Mouse (Mus musculus) v-Abl transformed pro-B cells (cell line): Measurements from ENCODE around the gene Brap.
"Not testable (repeated sequence)": the region's sequence is repeated elsewhere in the genome, so short reads cannot be mapped to it uniquely, and the experiment has no call there.

Experiments
- in situ Hi-C, 2 experiments: fragments of 400-800 bp; cut with MboI; formaldehyde crosslinking; loops; one replicate each; pipeline ENCODE4 v1.15.1; 2025; ENCODE audit not compliant: unreplicated experiment in 2 of 2

The Brap gene

DNA sequence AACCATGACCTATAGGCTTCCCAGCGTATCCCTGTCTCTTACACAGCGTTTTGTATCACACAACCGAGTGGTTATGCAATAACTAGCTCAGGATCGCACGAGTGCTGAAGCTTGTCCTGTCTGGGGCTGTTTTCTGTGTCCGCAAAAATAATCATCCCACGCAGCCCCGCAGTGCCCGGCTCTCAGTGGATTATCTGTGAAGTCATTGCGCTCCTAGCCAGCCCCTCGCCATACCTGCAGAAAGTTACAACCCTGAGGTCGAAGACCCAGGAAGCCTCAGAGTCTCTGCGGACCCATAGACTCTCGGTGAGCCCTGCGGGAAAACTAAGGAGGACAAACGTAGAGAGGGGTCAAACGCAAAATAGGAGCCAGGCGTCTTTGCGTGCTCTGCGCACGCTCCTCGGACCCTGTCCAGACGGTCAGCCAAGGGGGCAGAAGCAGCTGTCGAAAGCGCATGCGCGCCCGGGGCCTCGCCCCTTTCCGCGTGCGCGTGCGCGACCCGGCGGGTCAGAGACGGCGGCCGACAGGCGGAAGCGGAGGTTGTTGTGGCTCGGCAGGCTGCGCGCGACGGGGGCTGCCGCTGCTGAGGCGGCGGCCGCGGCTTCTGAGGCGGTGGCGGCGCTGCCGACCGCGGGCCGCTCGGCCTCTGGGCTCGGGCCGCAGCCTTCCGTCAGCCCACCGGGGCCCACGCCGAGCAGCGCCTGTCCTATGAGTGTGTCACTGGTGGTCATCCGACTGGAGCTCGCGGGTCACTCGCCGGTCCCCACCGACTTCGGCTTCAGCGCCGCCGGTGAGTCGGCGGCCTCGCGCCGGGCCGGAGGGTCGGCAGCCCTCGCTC is at the start of gene Brap, which contains the start of gene Acad10:
Gene Brap (plus strand): TSS at position 505 of the 838 bp plus-strand sequence.
Gene Acad10 (minus strand): TSS at position 456 of the 838 bp plus-strand sequence.
- in situ Hi-C loops = no loop called here

DNA sequence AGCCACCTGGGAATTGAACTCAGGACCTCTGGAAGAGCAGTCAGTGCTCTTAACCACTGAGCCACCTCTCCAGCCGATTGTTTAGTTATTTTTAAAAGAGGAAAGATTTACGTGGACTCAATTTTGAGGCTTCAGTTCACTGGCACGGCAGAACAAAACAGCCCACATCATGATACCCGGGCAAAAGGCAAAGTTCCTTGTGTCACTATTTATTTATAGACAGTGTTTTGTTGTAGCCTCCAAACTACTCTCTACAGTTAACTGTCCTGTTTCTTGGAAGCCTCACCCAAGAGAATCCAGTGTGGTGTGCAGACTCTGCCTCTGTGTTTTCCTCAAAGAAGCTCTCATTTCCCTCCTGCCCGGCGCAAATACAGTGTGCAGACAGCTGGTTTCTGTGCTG is 48.3 kb upstream of the Brap start:
- in situ Hi-C loops = no loop called here

DNA sequence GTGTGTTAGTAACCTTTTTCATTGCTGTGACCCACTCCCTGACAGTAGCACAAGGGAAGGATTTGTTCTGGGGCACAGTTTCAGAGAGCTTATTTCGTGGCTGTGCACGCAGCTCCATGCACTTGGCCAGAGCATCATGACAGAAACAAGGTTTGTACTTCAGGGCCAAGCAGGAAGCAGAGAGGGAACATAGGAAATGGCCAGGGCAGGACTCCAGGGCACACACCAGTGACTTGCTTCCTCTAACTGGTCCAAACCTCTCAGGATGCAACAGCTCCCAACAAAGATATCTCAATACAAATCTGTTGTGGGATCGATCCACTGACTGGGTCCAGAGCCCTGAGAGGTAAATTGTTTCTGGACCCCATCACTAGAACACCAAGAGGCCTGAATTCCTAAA is 45.4 kb upstream of the Brap start:
- in situ Hi-C loops = not testable (repeated sequence)

DNA sequence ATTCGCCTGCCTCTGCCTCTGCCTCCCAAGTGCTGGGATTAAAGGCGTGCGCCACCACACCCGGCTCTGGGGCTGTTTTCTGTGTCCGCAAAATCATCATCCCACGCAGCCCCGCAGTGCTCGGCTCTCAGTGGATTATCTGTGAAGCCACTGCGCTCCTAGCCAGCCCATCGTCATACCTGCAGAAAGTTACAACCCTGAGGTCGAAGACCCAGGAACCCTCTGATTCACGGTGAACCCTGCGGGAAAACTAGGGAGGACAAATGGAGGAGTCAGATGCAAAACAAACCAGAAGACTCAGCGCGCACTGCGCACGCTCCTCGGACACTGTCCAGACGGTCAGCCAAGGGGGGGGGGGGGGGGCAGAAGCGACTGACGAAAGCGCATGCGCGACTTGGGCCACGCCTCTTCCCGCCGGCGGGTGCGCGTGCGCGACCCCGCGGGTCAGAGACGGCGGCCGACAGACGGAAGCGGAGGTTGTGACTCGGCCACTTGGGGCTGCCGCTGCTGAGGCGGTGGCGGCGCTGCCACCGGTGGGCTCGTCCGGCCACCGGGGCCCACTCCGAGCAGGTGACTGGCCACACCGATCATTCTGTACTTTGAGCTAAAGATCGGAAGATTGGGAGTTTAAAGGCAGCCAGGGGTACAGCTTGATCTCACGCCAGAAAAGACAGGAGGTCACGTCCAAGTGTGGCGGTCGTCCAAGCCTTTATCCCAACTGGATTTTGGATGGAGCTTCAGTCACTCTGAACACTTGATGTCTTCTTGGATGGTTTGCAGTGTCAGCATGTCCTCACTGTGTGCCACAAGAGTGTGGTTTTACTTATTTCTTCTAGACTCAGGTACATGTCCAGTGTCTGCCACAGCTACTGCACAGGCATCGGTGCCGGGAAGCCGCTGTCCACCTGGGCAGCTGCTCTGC is 41.5 kb upstream of the Brap start, which contains the start of gene Acad12:
Gene Acad12 (minus strand): TSS at position 347 of the 922 bp plus-strand sequence.
- in situ Hi-C loops = no loop called here

DNA sequence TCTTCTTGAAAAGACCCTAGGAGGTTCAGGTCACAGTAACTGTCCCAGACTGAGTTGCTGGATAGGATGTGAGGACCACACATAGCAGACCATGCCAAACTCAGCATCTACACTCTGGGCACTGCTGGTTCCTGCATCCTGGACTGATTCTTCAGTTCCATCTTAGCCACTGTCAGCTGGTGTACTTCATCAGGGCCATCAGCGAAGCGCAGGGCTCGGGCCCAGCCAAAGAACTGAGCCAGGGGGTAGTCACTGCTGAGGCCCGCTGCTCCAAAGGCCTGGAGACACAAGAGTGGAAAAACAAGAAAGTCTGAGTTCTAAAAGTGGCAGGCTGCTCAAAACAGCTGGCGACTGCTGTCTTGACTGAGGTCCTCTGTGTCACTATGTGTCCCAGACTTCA is 39.3 kb upstream of the Brap start:
- in situ Hi-C loops = loop anchor here in 1 of 2 experiments (10.0 kb wide), 1 partner anchor 224 kb away; the partner anchor contains the start of gene Pheta1

DNA sequence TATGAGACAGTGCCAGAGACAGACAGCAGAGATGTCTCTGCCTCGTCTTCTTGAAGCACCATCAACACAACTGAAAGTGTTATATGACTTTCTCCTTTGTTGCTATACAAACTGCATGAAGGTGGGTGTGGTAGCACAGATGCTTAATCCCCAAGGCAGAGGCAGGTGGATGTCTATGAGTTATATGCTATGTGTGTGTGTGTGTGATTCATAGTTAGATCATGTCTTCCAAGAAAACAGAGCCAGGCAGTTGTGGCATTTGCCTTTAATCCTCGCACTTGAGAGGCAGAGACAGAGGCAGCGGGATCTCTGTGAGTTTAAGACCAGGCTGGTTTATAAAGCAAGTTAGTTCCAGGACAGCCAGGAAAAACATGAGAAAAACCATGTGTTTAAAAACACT is 37.1 kb upstream of the Brap start:
- in situ Hi-C loops = loop anchor here in 1 of 2 experiments (10.0 kb wide), 1 partner anchor 222 kb away; the partner anchor contains the start of gene Pheta1

DNA sequence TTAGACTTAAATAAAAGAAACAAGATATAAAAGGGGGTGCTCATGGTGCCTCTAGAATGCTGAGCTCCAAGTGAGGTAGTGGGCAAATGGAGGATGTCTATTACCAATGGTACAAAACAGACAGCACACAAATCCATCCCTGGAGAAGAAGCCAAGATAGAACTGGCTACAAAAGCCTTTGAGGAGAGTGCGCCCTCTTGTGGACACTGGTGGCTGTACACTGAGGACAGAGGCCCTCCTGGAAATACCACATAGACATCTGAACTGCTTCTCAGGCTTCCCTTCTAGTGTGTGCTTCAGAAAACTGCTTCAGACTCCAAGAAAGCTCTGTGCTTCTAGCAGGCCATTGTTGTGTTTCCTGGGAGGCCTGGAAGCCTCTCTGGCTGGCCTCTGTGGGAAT is 32.5 kb upstream of the Brap start:
- in situ Hi-C loops = loop anchor here in 1 of 2 experiments (10.0 kb wide), 1 partner anchor 217 kb away; the partner anchor contains the start of gene Pheta1

DNA sequence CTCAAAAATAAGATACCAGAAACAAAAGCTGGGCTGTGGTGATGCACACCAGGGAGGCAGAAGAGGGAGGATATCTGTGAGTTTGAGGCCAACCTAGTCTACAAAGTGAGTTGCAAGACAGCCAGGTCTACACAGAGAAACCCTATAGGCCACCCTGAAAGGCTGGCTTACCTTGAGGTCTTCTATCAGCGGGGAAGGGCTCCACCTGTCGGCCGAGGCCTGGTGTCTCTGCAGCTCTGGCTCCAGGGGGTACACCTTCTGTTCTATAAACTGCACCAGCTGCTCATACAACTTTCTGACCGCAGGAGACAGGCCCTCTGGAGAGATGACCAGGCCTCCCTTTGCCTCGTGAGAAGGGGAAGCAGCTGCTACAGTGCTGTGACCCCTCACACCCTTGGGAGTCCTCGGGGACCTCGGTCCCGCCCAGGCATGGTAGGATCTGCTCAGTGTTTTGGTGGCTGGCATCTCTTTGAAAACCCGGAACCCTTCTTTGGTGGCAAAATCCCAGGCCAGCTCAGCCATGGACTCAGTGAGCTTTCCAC is 29.2 kb upstream of the Brap start:
- in situ Hi-C loops = not testable (repeated sequence)

DNA sequence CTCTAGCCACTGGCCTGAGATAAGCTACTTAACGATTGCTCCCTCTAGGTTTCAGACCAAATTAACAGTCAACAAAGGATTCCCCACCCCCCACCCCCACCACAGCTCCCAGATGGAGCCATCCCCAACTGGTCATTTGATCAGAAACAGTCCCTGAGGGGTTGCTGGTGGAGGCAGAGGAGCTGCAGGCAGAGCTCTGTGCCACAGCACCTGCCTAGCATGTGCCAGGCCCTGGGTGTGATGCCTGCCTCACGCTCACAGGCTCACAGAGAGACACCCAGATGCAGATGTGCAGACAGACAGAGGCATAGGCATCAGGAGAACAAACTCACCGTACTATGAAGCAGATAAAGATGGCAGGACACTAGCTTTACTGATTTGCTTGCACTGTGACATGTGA is 27.6 kb upstream of the Brap start:
- in situ Hi-C loops = no loop called here

DNA sequence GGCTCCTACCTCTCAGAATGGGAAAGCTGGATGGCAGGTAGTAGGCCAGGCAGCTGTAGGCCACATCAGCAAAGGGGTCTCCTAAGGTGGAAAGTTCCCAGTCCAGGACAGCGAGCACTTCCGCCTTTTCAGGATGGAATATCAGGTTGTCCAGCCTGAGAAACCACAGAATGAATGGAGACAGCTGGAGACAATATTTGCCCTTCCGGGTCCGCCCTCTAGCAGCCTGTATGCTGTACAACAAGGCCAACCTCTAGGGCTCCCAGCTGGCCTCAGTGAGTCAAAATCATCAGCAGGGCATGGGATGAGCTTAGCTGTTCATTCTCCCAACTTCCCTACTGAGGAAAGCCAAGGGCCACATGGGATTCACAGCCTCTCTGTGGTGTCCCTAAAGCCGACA is 25.7 kb upstream of the Brap start:
- in situ Hi-C loops = no loop called here

DNA sequence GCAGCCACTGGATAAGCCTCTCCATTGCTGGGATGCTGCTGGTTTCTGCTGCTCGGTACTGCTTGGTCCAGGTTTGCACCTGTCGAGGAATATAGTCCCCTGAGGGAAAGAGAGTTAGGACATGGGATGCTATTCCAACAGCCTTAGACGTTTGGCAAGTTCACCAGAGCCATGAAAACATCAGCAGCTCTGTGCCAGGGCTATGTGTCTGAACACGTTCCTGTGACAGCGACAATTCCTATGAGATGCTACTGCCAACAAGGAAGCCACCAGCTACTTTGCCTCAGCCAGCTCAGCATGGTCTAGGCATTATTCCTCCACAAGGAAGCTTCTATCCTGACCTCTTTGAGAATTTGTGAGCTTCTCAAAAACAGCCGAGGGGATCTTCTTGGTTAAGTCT is 23.1 kb upstream of the Brap start:
- in situ Hi-C loops = no loop called here

DNA sequence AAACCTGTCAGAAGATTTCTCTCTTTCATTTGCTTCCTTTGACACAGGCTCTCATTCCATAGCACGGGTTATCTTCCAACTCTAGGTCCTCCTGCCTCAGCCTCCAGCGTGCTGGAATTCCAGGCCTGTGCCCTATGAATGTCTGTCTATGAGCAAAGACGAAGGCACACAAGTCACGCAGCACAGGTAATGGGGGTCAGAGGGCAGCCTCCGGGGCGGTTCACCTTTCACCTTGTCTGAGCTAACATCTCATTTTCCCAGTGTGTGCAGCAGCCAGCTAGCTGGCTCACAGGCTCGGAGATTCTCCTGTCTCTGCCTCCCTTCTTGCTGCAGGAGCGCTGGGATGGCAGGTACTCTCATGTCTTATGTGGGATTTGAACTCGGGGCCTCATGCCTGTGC is 20.8 kb upstream of the Brap start:
- in situ Hi-C loops = no loop called here

DNA sequence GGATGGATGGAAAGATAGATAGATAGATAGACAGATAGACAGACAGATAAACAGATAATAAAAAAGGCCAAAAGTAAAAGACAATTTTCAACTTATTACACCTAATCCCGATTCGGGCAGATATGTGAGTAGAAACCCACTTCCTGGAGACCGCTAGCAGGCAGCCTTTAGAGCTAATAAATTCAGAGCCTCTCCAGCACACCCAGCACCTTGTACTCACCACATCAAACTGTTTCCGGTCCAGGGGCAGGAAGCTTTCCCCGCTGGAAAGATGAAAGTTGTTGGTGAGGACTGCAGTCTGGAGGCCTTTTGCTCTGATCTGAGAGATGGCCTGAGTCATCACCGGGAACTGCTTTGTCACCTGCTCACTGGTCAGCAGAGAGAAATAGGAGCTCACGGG is 11.2 kb upstream of the Brap start:
- in situ Hi-C loops = no loop called here

DNA sequence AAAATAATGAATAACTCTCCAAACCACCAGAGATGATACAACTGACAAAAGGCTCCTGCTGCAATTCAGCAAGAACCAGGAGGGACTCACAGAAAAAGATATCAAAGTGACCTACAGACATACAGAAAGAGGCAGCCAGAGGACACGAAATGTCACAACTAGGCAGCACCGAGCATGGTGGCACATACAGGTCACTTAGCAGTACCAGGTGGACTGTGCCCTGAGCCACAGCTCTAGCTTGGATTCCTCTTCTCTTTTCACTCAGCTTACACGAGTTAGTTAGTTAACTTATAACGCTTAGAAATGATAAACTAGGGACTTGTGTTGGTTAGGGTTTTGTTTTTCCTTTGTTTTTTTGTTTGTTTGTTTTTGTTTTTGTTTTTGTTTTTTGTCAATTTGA is 5.8 kb upstream of the Brap start:
- in situ Hi-C loops = no loop called here

DNA sequence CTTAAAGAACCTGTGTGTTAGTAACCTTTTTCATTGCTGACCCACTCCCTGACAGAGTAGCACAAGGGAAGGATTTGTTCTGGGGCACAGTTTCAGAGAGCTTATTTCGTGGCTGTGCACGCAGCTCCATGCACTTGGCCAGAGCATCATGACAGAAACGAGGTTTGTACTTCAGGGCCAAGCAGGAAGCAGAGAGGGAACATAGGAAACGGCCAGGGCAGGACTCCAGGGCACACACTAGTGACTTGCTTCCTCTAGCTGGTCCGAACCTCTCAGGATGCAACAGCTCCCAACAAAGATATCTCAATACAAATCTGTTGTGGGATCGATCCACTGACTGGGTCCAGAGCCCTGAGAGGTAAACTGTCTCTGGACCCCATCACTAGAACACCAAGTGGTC is 3.5 kb upstream of the Brap start:
- in situ Hi-C loops = not testable (repeated sequence)

DNA sequence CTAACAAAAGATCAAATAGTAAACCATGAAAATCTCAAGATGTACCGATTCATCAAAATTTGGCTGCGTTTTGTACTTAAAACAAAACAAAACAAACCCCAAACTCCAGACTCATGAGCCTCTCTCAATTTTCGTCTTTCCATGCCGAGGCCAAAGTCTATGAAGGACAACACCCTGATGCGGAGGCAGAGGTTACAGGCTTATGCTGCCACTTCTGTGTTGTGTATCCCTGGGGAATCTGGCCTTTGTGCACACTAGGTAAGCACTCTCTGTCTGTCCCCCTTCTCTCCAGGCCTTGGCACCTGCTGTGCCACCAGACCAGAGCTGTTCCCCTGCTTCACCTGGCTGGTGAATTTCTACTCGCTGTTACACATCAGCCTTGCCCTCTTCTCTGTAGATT is 2.7 kb upstream of the Brap start:
- in situ Hi-C loops = not testable (repeated sequence)

DNA sequence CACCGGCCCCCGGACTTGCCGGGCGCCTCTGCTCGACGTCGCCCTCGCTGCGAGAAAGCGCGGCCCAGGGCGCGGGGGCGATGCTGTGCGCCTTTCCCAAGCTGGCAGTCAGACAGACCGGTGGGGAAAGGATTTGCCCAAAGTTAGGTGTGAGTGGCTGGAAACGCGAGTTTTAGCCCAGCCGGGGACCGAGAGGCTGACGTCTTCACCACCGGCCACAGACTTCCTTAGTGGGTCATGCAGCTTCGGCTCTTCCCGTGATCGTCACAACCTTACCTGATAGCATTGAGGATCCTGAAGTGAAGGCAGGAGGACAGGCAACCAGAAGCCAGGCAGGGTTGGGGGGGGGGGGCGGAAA is 513 bp downstream of the Brap start:
- in situ Hi-C loops = no loop called here

DNA sequence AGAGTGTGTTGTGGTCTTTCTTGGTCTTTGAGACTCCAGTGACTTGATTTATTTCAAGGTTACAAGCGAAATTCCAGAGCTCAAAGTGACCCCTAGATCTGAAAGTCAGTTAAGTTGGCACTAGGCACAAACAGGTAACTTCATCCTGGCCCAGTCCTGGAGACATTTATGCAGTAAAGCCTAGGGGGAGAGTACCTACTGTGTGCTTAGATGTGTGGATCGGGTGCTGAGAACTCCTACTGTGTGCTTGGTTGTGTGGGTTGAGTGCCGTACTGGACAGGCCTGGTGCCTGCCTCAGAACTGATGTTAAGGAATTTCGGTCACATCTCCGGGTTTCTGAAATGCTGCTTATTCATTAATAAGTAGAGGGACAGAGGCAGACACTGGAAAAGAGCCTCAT is 1.1 kb downstream of the Brap start:
- in situ Hi-C loops = no loop called here

DNA sequence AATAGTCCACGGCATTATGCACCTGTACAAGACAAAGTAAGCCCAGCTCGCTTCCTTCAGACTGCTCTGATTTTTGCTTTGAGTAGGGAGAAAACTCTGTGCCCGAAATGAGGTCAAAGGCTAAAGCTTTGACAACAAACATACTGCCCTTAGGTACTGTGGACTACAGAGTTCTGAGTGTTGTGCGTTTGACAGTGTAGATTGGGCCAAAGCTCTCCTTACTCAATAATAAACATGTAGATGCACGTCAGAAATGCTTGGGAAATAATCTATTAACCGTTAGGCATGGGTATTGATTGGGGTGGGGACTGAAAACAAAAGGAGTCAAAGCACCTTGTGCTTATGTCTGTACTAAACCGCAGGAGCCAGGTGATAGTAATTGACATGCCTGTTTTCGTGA is 3.1 kb downstream of the Brap start:
- in situ Hi-C loops = no loop called here

DNA sequence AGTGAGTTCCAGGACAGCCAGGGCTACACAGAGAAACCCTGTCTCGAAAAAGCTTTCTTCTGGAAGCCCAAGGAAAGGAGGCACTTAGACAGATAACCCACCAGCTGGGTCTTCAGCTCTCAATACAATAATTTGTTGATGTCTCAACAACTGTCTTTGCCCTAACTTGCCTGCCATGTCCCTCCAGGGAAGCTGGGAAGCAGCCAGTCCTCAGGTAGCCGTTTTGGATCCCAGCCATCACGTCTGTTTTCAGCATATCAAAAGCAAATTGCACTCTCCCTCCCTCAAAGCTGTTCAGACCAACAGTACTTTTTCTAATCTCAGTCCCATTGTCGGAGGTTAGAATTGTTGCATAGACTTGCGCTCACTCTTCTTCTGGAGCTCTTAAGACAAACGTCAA is 3.7 kb downstream of the Brap start:
- in situ Hi-C loops = no loop called here

DNA sequence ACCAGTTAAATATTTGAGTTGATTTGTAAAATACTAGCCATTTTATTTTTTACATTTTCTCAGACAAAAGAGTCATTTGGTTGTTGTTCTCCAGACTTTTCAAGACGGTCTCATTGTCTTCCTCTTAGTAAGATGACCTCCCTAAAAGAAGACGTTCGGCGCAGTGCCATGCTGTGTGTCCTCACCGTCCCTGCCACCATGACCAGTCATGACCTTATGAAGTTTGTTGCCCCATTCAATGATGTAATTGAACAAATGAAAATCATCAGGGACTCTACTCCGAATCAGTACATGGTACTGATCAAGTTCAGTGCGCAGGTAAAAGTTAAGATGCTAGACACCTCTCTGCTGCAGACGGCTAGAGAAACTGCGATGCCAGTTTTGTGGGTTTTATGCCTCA is 4.6 kb downstream of the Brap start:
- in situ Hi-C loops = no loop called here
